Mouse (Mus musculus) brown adipose tissue, adult 24 weeks (tissue): ENCODE measurements at regions not wholly inside any gene's neighbourhood (a gene's known extent, or its start where the extent isn't known, plus 50 kb on each side); places are given as distances from the start of the nearest gene placed in this dataset.

ENCODE experiments used
- H3K27ac ChIP-seq: fragments of 200-500 bp; replicated peaks from 2 replicates; pipeline ENCODE4 v1.5.1; 2012; ENCODE audit warnings: low read depth, mild to moderate bottlenecking, low read length
- H3K4me1 ChIP-seq: fragments of 200-500 bp; 2 replicates; pipeline ENCODE4 v1.6.1; 2012; ENCODE audit warnings: low read length, mixed read lengths; ENCODE audit not compliant: control insufficient read depth, insufficient read depth, insufficient read length
- H3K4me3 ChIP-seq: fragments of 200-500 bp; 2 replicates; pipeline ENCODE4 v1.5.1; 2012; ENCODE audit warnings: low read depth, mild to moderate bottlenecking, low read length, moderate library complexity; ENCODE audit not compliant: insufficient read depth

DNA sequence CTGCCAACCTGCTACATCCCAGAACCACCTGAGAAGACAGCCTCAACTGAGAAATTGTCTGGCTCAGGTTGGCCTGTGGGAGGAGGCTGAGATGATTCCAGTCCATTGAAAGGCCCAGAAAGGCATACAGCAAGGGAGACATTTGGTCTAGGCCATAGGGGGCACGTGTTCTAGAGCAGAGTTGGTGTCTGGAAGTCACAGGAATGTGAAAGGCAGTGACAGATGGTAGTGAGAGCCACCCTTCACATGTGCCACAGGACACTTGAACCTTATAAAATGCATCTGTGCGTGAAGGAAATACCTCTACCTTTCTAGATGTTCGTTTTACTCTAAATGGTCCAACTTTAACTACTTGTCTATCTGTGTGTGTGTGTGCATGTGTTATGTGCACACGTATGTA lies 326.1 kb downstream of the Gm49356 start:
- Histone ChIP-seq H3K4me1 (no peaks in the 10 kb centered on the region), H3K27ac (no peak overlapping the region), H3K4me3 (no peak overlapping the region)

DNA sequence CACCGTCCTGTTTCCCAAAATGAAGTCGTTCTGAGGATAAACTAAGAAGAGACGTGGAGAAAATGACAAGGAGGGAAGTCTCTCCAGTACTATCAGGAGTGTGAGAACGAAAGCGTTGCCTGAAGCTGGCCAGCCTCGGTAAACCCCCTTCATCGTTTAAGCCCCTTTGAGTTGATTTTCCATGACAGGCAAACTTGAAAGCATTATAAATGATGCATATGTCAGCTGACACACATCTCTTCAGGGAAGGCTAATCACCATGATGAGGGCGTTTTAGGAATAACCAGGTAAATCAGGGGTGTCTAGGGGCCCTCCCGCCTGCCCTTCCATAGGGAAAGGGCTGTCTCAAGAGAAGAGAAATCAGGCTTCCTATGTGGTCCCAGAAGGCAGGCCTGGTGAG lies 328.4 kb downstream of the Gm49356 start:
- Histone ChIP-seq H3K27ac (no peak overlapping the region), H3K4me1 (no peaks in the 10 kb centered on the region), H3K4me3 (no peak overlapping the region)

DNA sequence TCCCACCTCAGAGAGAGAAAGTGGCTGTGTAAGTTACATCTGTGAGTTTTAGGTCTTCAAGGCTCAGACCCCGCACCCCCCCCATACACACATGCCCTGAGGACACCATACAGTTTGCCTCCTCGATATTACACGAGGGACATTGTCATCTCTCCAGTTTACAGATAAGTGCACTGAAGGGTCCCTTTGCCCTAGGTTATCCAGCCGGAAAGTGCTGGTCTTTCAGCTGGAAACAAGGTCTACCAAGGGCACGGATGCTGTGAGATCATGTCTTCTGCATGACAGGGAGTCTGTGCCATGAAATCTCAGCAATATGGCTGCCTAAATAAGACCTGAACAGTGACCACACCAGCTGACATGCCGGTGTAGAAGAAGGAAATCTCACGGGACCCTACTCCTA lies 329.8 kb downstream of the Gm49356 start:
- H3K4me3 ChIP-seq: no peak overlapping the region
- no peaks in the 10 kb centered on the region for H3K4me1 ChIP-seq
- H3K27ac ChIP-seq: no peak overlapping the region

DNA sequence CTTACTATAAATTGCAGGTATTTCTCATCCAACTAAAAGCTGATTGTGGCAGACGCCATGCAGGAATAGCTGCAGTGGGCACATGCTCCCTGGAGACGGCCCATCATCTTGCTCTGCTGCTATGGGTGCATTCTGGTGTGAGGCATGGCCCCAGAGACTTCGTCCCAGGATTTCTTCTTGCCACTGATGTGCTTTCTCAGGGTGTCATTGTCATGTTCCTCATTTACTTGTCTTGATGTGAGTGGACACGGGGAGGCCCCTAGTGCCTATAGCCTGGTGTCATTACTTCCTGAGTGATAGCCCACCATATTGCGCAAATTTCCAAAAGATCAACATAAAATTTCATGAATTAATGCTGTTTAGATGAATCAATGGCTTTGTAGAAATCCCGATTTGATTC lies 336.5 kb downstream of the Gm49356 start:
- Histone ChIP-seq H3K27ac (no peak overlapping the region), H3K4me1 (no peaks in the 10 kb centered on the region), H3K4me3 (no peak overlapping the region)

DNA sequence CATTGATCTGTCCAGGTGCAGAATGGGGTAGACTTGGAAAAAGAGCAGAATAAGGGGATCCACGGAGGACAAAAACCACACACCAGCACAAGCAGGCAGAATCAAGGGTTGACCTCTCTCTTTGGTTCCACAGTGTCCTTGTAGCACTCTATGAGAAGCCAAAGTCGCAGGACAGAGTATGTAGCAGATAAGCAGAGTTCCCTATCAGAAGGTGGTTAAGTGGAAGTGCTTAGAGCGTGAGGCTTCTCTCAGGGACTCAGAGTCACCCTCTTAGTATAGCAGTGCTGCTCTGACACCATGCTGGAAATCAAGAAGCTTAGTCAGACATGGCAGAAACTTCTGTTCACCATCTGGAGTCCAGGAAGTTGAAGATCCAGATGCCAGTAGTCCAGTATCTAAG lies 338.2 kb downstream of the Gm49356 start:
- H3K4me1 ChIP-seq: no peaks in the 10 kb centered on the region
- no peak overlapping the region for H3K4me3 ChIP-seq
- no peak overlapping the region for H3K27ac ChIP-seq

DNA sequence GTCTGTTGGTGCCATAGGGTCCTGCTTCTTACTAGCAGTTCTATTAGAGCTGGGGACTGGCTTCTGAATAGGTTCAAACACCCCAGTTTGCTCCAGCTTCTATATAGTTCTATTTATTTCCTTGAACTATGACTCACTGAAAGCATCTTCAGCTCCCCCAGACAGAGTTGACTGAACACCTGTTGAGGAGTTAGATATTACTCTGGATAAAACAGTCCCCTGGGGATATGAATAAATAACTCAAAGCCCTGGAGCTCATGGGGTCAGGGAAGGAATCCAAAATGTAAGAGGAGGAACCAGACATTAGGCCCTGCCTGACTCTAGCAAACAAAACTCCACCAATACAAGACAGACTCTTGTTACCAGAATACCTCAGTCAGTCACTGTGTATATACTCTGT lies 341.4 kb downstream of the Gm49356 start:
- Histone ChIP-seq H3K4me3 (no peak overlapping the region), H3K4me1 (no peaks in the 10 kb centered on the region), H3K27ac (no peak overlapping the region)

DNA sequence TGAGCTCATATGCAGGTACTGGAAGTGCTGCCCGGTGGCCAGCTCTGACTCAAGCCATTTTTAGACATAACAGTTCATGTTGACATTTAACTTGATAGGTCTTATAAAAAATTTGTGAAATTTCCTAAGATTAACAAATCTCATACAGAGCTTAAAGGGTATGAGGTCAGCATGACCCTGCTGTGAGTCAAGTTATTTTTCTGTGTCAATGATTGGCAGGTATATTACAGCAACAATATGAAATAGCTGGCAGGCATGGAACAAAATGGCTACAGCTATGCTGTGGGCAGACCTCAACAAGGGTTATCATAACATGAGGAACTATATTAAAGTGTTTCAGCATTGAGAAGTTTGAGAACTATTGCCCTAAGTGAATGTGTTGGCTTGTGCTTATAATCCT lies 342.6 kb downstream of the Gm49356 start:
- H3K4me3 ChIP-seq: no peak overlapping the region
- no peak overlapping the region for H3K27ac ChIP-seq
- H3K4me1 ChIP-seq: no peaks in the 10 kb centered on the region

DNA sequence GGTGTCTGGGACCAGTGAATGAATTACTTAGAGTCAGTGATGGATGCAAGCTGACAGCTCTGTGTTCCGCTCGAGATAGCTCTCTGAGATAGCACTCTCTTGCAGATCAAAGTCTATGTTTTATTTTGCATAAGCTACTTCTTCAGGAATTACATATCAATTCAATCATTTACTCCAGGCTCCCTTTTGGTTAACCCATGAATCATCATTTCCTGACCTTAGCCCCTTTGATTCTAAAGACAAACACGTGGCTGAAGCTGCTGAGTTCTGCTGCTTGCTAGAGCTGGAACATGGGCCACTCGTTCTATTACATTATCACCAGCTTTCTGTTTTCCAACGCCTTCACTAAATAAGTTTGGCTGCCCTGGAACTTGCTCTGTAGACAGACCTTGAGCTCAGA lies 343.2 kb downstream of the Gm49356 start:
- no peak overlapping the region for H3K27ac ChIP-seq
- H3K4me1 ChIP-seq: no peaks in the 10 kb centered on the region
- H3K4me3 ChIP-seq: no peak overlapping the region

DNA sequence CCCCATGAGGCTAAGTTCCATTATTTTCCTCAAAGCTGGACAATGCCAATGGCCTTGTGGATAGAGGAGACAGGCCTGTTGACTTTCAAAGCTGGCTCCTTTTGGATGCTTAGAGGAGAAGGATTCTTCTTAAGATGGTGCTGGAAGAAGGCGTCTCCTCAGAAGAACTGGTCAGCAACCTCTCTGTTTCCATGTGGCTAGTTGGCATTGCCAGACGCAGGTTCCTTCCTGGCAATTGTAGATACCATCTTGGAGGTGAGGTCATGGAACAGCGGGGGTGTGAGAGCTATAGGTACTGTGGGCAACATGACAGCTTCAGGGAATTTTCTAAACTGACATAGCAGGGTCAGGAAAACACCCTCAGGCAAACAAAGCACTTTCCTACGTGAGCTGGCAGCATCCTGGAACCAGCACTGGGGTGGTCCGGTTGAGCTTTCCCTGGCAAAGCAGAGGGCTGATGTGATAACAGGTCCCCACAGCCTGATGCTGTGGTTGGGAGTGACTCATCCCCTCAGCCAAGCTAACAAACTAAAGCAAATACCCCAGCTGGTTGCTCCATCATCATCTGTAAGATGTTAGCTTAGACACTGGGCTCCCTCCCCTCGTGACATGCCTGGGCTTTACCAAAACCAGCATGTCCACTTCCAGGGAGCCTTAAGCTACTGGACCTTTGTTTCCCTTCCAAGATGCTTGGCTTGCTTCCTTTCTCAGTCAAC lies 348.5 kb downstream of the Gm49356 start:
- Histone ChIP-seq H3K4me3 (no peak overlapping the region), H3K27ac (no peak overlapping the region)

DNA sequence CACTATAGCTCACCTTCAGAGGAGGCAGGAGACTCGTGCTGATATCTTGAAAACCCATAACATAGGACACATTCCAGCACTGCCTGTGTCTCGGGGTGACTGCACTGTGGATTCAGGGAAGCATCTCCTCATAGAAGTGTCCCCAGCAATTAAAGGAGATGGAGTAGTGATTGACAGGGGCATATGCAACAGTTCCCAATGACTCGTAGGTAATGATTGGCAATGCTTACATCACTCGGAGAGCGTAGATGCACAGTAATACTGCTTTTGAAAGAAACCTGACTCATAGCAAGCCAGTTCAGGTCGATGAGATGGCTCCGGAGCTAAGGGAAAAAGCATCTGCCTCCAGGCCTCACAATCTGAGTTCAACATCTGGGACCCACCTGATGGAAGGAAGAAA lies 352.7 kb downstream of the Gm49356 start:
- H3K27ac ChIP-seq: no peak overlapping the region
- H3K4me1 ChIP-seq: peaks cover 10% of the 10 kb centered on the region
- no peak overlapping the region for H3K4me3 ChIP-seq

More for the DNA sequence above, 348.5 kb downstream of the Gm49356 start:
- no peaks in the 10 kb centered on the region for H3K4me1 ChIP-seq

DNA sequence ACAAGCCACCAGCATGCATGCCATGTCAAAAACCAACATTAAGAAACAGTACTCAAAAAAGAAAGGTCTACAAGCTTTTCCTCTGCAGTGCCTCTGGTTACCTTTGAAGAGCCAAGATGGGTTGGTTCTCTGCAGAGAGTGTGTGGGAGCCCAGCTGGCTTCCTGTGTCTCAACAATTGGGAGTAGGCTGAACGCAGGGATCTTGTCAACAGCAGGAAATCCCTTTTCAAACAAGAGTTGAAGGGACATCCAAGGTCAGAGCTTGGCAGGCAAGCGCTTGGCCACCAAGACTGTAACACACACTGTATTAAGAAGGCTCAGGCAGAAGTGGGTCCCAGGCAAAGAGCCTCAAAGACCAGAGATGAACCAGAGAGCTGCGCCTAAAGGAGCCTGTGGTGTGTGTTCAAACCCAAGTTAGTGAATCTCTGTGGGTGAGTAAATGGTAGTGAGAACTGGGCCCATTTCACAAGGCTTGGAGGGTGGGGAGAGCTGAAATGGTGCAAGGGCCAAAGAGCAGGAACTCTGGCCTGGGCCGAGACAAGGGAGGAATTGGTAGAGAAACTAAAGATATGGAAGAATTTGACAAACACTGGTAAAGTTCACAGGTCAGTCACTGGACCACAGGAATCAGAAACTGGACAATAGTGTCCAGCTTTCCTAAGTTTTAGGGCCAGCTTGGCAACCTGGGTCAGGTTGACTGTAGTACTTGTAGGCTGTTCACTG lies 357.0 kb downstream of the Gm49356 start:
- Histone ChIP-seq H3K4me1 (peaks cover 26% of the 10 kb centered on the region), H3K27ac (peak overlapping the region; percentile 71), H3K4me3 (no peak overlapping the region)

DNA sequence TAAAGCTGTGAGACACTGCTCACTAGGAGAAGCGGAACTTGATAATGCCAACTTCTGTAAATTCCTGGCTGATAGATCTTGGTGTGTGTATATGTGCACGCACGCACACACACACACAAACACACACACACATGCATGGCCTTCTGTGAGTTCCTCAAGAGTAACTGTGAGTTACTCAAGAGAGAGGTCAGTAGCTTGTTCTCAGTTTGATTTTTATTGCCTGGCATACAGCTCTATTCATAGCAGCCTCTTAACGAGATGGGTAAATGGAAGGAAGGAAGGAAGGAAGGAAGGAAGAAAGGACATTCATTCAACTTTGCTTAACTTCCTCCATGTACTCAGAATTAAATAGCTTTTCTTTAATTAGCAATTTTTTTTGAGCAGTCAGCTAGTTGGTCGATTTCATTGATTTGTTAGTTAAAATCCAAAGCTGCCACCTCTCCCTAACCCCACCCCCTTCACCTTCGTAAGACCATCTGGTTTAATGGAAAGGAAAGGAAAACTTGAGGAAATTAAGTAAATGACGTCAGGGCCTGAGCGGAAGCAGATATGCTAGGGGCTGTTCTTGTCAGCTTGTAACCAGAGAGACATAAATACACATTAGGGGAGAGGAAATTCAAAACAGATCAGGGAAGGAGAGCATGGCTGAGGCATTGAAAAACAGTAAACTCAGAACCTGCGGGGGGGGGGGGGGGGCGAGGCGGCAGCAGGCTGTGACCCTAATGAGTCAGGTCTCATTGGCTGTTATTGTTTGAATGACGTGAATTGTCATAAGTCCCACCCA lies 359.6 kb downstream of the Gm49356 start:
- no peak overlapping the region for H3K4me3 ChIP-seq
- peak overlapping the region; percentile 93 for H3K27ac ChIP-seq
- peaks cover 26% of the 10 kb centered on the region for H3K4me1 ChIP-seq

DNA sequence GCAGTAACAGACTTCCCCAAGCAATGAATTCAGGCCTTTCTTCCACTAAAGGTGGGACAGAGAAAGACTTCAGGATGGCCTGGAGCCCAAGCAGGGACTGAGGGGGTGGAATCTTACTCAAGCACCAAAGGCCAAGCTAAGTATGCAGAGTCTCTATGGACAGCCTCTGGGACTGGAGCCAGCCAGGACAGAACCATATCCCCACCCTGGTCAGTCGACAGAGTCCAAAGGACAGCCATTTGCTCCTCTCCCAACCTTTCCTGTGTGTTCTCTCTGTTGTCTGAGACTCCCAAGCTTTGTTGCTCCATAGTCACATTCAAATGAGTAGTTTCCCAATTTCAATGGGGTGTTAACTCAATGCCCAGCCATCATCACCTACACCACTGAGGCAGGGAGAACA lies 372.3 kb downstream of the Gm49356 start:
- H3K4me1 ChIP-seq: peaks cover 8% of the 10 kb centered on the region; the same call in 1 of the 2 replicates
- no peak overlapping the region for H3K27ac ChIP-seq
- no peak overlapping the region for H3K4me3 ChIP-seq

DNA sequence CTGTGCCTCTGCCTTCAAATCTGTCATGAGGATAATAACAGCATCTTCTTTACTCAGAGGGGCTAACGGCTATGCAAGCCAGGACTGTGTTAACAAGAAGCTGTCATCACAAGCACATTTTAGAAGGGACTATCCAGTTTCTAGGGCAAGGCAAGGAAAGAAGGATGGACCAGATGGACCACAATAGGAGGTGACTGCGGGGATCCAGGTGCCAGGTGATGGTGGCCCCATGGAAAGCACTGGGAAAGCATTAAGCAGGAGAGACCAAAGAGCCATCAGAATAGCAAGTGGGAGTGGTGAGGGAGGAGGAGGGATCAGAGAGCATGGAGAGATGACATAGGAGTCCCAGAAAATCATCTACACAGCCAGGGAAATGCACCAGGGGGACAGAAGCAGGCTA lies 373.3 kb downstream of the Gm49356 start:
- Histone ChIP-seq H3K4me3 (no peak overlapping the region), H3K4me1 (peaks cover 8% of the 10 kb centered on the region; the same call in 1 of the 2 replicates), H3K27ac (no peak overlapping the region)
